ENCODE assay signal across 7 mouse cellular contexts in genomic region chr14:73106234-73106711, GRCm38 (mm10). TPM values are rescaled to one million over a fixed set of nuclear protein-coding genes. Genes with fewer than 3 reads are reported as not detected.
A peak's percentile ranks its signal among the peaks of the same experiment; 100 is the strongest.
DNase-seq lines count a peak whose midpoint lies in the region; ATAC-seq and TF ChIP-seq lines count a peak whose summit lies in the region.

No protein-coding gene starts in this region.

- H3K9ac ChIP-seq in lung, embryonic 15.5 days: no peak overlapping the region

- 22% methylated on average over 8 of the region's 8 CpGs for WGBS in lung, embryonic 15.5 days

- H3K27ac ChIP-seq in lung, embryonic 15.5 days: no peak overlapping the region

- peaks cover 10% of the 10 kb centered on the region; the same call in 1 of the 2 replicates for H3K27me3 ChIP-seq in lung, embryonic 15.5 days

- no peak for TF ChIP-seq POLR2A in brain, embryonic 14.5 days (IDR thresholded peaks at IDR 0.05; ENCODE audit: borderline replicate concordance, extremely low read depth, insufficient read depth, insufficient read length, poor library complexity, severe bottlenecking)

- H3K9me3 ChIP-seq in lung, embryonic 15.5 days: no peaks in the 10 kb centered on the region

- no peak for ATAC-seq in lung, embryonic 15.5 days (ENCODE audit: borderline replicate concordance, extremely low read depth, low FRiP score, low TSS enrichment)

- H3K4me2 ChIP-seq in lung, embryonic 15.5 days: peak overlapping the region; percentile 22; the same call in 1 of the 2 replicates

- H3K36me3 ChIP-seq in lung, embryonic 15.5 days: no peaks in the 10 kb centered on the region

- 0 out of 2 replicates have a peak, but pooled peaks cover 7% of the 10 kb centered on the region for H3K4me1 ChIP-seq in lung, embryonic 15.5 days

- peak; percentile 37 to 72 for DNase-seq in spleen, postnatal 4 days (ENCODE audit: low spot score in 2 of 2)
- no peak for DNase-seq in spleen, postnatal 36 days (ENCODE audit: low spot score in 2 of 2)
- DNase-seq in brain, embryonic 14.5 days (ENCODE audit: low read depth): peak; percentile 71
- peak; percentile 62 for DNase-seq in forelimb bud, embryonic 11.5 days (ENCODE audit: low read depth, low spot score)
- DNase-seq in kidney, adult 9 months: peak; percentile 68
- peak; percentile 51 for DNase-seq in retina, postnatal 7 days (ENCODE audit: low read depth, low spot score)

- peak; percentile 28; the same call in 1 of the 2 replicates for TF ChIP-seq CTCF in brain, embryonic 14.5 days (IDR thresholded peaks at IDR 0.05; ENCODE audit: borderline replicate concordance, extremely low read depth, insufficient read depth, insufficient read length)

- no peak overlapping the region for H3K4me3 ChIP-seq in lung, embryonic 15.5 days

RNA-seq across cellular contexts. Expression of gene Rcbtb2, which starts 16.6 kb away (rescaled TPM):
- polyA plus RNA-seq in brain, embryonic 14.5 days (2012; rRNA removed): 58.8 and 69.3 TPM in 2 replicates
- 110 and 121 TPM in 2 replicates for polyA plus RNA-seq in lung, embryonic 15.5 days (2015; fragmentation: Nextera tagmentation; extraction: Ambion mirVana)

RNA-seq across cellular contexts. Expression of gene Cysltr2, which starts 57.4 kb away (rescaled TPM):
- polyA plus RNA-seq in brain, embryonic 14.5 days (2012; rRNA removed): 0.14 and 0.41 TPM in 2 replicates
- 0.65 and 1.0 TPM in 2 replicates for polyA plus RNA-seq in lung, embryonic 15.5 days (2015; fragmentation: Nextera tagmentation; extraction: Ambion mirVana)

Comparison
In these comparisons a context has a peak if more than half of its experiments do, and no peak if none do; other contexts are left out.
1. DNase-seq: peak in spleen, postnatal 4 days (2 of 2), brain, embryonic 14.5 days (single experiment), forelimb bud, embryonic 11.5 days (single experiment), kidney, adult 9 months (single experiment) and retina, postnatal 7 days (single experiment); none in spleen, postnatal 36 days (0 of 2).